Mouse (Mus musculus) CH12.LX (cell line): ENCODE measurements around the gene Krt19. TPM values are rescaled to one million over a fixed set of nuclear protein-coding genes. Genes with fewer than 3 reads are reported as not detected.

Source experiments
- DNase-seq: peaks from one replicate; pipeline ENCODE4 v3.0.0-alpha.2; 2013; ENCODE audit errors: extremely low read depth
- H3K27ac ChIP-seq: 2 replicates; pipeline ENCODE4 v1.5.1; 2012; ENCODE audit warnings: low read depth, mild to moderate bottlenecking, control low read depth, moderate library complexity; ENCODE audit not compliant: insufficient read depth
- H3K27me3 ChIP-seq: replicated peaks from 2 replicates; pipeline ENCODE3; 2012; ENCODE audit warnings: inconsistent platforms
- H3K36me3 ChIP-seq, 2 experiments: replicated peaks in 1 of 2; 2 replicates each; pipeline versions ENCODE3 to v1.6.1; 2012; ENCODE audit warnings: inconsistent platforms in 1 of 2, low read length in 1 of 2, mild to moderate bottlenecking in 1 of 2, mixed read lengths in 1 of 2, moderate library complexity in 1 of 2; ENCODE audit not compliant: control insufficient read depth in 1 of 2, insufficient read depth in 1 of 2
- H3K4me1 ChIP-seq, 2 experiments: 2 replicates each; pipeline ENCODE4 v1.6.1; 2012; ENCODE audit warnings: inconsistent platforms in 1 of 2, moderate library complexity in 1 of 2; ENCODE audit not compliant: insufficient read depth in 2 of 2, control insufficient read depth in 1 of 2
- H3K4me2 ChIP-seq: 2 replicates; pipeline ENCODE4 v1.6.1; 2012; ENCODE audit warnings: low read depth, mild to moderate bottlenecking, control low read depth; ENCODE audit not compliant: poor library complexity, insufficient read depth, severe bottlenecking
- H3K4me3 ChIP-seq, 3 experiments: fragments of 150-350 bp in 1 of 3; sonication (generic) in 1 of 3; replicated peaks in 1 of 3; 2 replicates each; pipeline versions ENCODE3 to v1.5.1; 2011 to 2012; ENCODE audit warnings: low read depth in 2 of 3, low read length in 2 of 3, mild to moderate bottlenecking in 2 of 3, moderate library complexity in 2 of 3, control low read depth in 1 of 3, improper control_type of control experiment in 1 of 3, inconsistent platforms in 1 of 3, mixed read lengths in 1 of 3; ENCODE audit not compliant: poor library complexity in 1 of 3
- H3K79me2 ChIP-seq: replicated peaks from 2 replicates; pipeline ENCODE4 v1.6.1; 2012; ENCODE audit warnings: mild to moderate bottlenecking, moderate library complexity; ENCODE audit not compliant: control insufficient read depth, poor library complexity, insufficient read depth, severe bottlenecking; ENCODE audit errors: extremely low read depth
- H3K9ac ChIP-seq: 2 replicates; pipeline ENCODE4 v1.6.1; 2012; ENCODE audit warnings: low read depth, mild to moderate bottlenecking, control low read depth, moderate library complexity; ENCODE audit not compliant: insufficient read depth
- H3K9me3 ChIP-seq: replicated peaks from 2 replicates; pipeline ENCODE3; 2012; ENCODE audit warnings: low read length, inconsistent platforms, mixed read lengths
- E2F4 ChIP-seq: IDR thresholded peaks from 2 replicates; pipeline ENCODE4 v1.6.1; 2011; ENCODE audit warnings: low read depth, low read length, improper control_type of control experiment; ENCODE audit not compliant: insufficient replicate concordance
- ETS1 ChIP-seq: conservative IDR thresholded peaks from 2 replicates; pipeline ENCODE4 v1.6.1; 2012; ENCODE audit warnings: low read depth, mild to moderate bottlenecking, inconsistent platforms, low read length, improper control_type of control experiment, moderate library complexity
- HCFC1 ChIP-seq: IDR thresholded peaks from 2 replicates; pipeline ENCODE4 v1.6.1; 2012; ENCODE audit warnings: low read depth, mild to moderate bottlenecking, inconsistent platforms, low read length, improper control_type of control experiment
- JUN ChIP-seq: IDR thresholded peaks from 2 replicates; pipeline ENCODE4 v1.6.1; 2011; ENCODE audit warnings: low read depth, mild to moderate bottlenecking, low read length, improper control_type of control experiment, moderate library complexity; ENCODE audit not compliant: insufficient read depth
- MAX ChIP-seq: IDR thresholded peaks from 2 replicates; pipeline ENCODE4 v1.6.1; 2011; ENCODE audit warnings: low read length, improper control_type of control experiment
- MEF2A ChIP-seq: IDR thresholded peaks from 2 replicates; pipeline ENCODE4 v1.6.1; 2014; ENCODE audit warnings: low read depth, mild to moderate bottlenecking, inconsistent platforms, low read length, improper control_type of control experiment, borderline replicate concordance
- MXI1 ChIP-seq: IDR thresholded peaks from 2 replicates; pipeline ENCODE4 v1.6.1; 2011; ENCODE audit warnings: mild to moderate bottlenecking, low read depth, low read length, improper control_type of control experiment
- NRF1 ChIP-seq: IDR thresholded peaks from 2 replicates; pipeline ENCODE4 v1.6.1; 2014; ENCODE audit warnings: low read depth, mild to moderate bottlenecking, inconsistent platforms, low read length, improper control_type of control experiment, moderate library complexity
- PAX5 ChIP-seq: IDR thresholded peaks from 2 replicates; pipeline ENCODE4 v1.6.1; 2012; ENCODE audit warnings: low read length, inconsistent platforms, mixed read lengths
- POLR2A ChIP-seq: IDR thresholded peaks from 2 replicates; pipeline ENCODE4 v1.6.1; 2011; ENCODE audit warnings: low read depth, mild to moderate bottlenecking, improper control_type of control experiment, low read length
- POLR2AphosphoS2 ChIP-seq: IDR thresholded peaks from 2 replicates; pipeline ENCODE4 v1.6.1; 2011; ENCODE audit warnings: low read depth, low read length, improper control_type of control experiment
- RCOR1 ChIP-seq: conservative IDR thresholded peaks from 2 replicates; pipeline ENCODE4 v1.6.1; 2012; ENCODE audit warnings: low read depth, mild to moderate bottlenecking, inconsistent platforms, low read length, improper control_type of control experiment
- SMC3 ChIP-seq: IDR thresholded peaks from 2 replicates; pipeline ENCODE4 v1.6.1; 2011; ENCODE audit warnings: low read depth, low read length, improper control_type of control experiment
- UBTF ChIP-seq: IDR thresholded peaks from 2 replicates; pipeline ENCODE4 v1.6.1; 2012; ENCODE audit warnings: low read depth, mild to moderate bottlenecking, inconsistent platforms, low read length, improper control_type of control experiment, moderate library complexity
- USF1 ChIP-seq: IDR thresholded peaks from 2 replicates; pipeline ENCODE4 v1.6.1; 2014; ENCODE audit warnings: low read depth, mild to moderate bottlenecking, inconsistent platforms, low read length, improper control_type of control experiment
- USF2 ChIP-seq: conservative IDR thresholded peaks from 2 replicates; pipeline ENCODE4 v1.6.1; 2011; ENCODE audit warnings: low read depth, low read length, improper control_type of control experiment
- ZKSCAN1 ChIP-seq: IDR thresholded peaks from 2 replicates; pipeline ENCODE4 v1.6.1; 2012; ENCODE audit warnings: low read depth, inconsistent platforms, low read length, improper control_type of control experiment, borderline replicate concordance
- ZNF384 ChIP-seq: IDR thresholded peaks from 2 replicates; pipeline ENCODE4 v1.6.1; 2012; ENCODE audit warnings: low read depth, low read length, improper control_type of control experiment, inconsistent platforms
- dilution Hi-C: fragments of 300-500 bp; cut with MboI; formaldehyde crosslinking; loops from 2 replicates; pipeline ENCODE4 v1.14.3; 2020; ENCODE audit warnings: low sequenced_read_pairs; ENCODE audit not compliant: extremely low pct_unique_long_range_greater_than_20kb, extremely low pct_ligation_motif_present
- in situ Hi-C: fragments of 300-500 bp; cut with MboI; formaldehyde crosslinking; loops from 3 replicates; pipeline ENCODE4 v1.14.3; 2019; ENCODE audit warnings: low sequenced_read_pairs, low pct_ligation_motif_present, low pct_unique_long_range_greater_than_20kb, mixed read lengths
- polyA plus RNA-seq: library from polyadenylated mRNA; unstranded; fragments of >175 nt; gene quantifications from 2 replicates; pipeline ENCODE4 v1.2.1, GENCODE M21; 2012; ENCODE audit warnings: low read depth; ENCODE audit not compliant: insufficient read length
- total RNA-seq, 2 experiments: library from RNA; depleted of rRNA; stranded (reverse); fragments of 300-350 nt in 1 of 2; fragments of >200 nt in 1 of 2; gene quantifications; 2 replicates each; pipeline ENCODE4 v1.2.3; 2012 to 2014

Gene Krt19
- total and polyA plus RNA-seq, 3 experiments, result 0.17 TPM; not detected in 2

DNA sequence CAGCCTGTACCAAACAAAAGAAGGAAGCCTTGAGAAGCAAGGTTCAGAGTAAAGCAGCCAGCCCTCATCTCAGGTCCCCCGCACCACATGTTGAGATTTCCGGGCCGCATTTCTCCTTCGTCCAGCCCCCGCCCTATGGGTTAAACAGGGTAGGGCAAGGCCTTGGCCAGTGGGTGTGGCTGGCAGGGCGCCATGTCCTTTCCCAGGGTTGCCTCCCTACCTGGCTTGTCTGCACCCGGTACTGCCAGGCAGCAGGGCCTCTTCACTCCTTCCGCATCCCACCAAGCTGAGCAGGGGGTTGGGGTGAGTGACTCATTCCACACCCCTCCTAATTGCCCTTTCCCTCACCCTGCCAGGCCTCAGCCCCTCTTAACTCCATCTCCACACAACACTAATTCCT, 19.6 kb upstream of the Krt19 start:
- H3K36me3 ChIP-seq, result no peaks in the 10 kb centered on the region
- H3K27me3 ChIP-seq, result peaks cover 83% of the 10 kb centered on the region
- no peaks in the 10 kb centered on the region for H3K79me2 ChIP-seq
- H3K27ac ChIP-seq, result no peak overlapping the region
- DNase-seq, result no peak
- no peaks in the 10 kb centered on the region for H3K4me1 ChIP-seq
- no peaks in the 10 kb centered on the region for H3K9me3 ChIP-seq
- TF ChIP-seq USF2, result no peak
- dilution Hi-C loops, result no loop called here
- no peak overlapping the region for H3K9ac ChIP-seq
- in situ Hi-C loops, result no loop called here
- no peak overlapping the region for H3K4me3 ChIP-seq
- H3K4me2 ChIP-seq, result no peak overlapping the region

DNA sequence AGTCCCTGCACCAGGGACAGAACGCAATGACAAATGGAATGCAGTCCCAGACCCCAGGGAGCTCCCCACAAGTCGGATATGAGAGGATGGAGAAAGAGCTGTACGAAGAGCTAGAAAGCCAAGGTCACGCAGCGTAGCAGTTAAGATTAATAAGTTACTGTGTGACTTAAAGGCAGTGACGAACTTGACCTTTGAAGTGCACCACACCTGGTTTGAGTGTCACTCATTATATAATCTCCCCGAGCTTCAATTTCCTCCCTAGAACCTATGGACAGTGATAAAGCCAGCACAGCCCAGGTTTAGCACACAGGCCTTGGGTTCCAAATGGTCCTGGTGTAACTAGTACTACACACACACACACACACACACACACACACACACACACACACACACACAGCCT, 15.9 kb upstream of the Krt19 start:
- peaks cover 73% of the 10 kb centered on the region for H3K27me3 ChIP-seq
- no peaks in the 10 kb centered on the region for H3K9me3 ChIP-seq
- no peak overlapping the region for H3K27ac ChIP-seq
- no peak overlapping the region for H3K4me3 ChIP-seq
- H3K36me3 ChIP-seq, result no peaks in the 10 kb centered on the region
- H3K79me2 ChIP-seq, result no peaks in the 10 kb centered on the region
- H3K4me2 ChIP-seq, result no peak overlapping the region
- H3K4me1 ChIP-seq, result no peaks in the 10 kb centered on the region
- DNase-seq, result no peak
- TF ChIP-seq HCFC1, result no peak
- no peak for TF ChIP-seq ETS1
- no peak for TF ChIP-seq SMC3
- TF ChIP-seq USF2, result no peak
- no peak for TF ChIP-seq ZNF384
- no peak for TF ChIP-seq MEF2A
- TF ChIP-seq ZKSCAN1, result no peak
- no peak for TF ChIP-seq E2F4
- no peak for TF ChIP-seq NRF1
- no peak for TF ChIP-seq POLR2A
- no peak for TF ChIP-seq JUN
- TF ChIP-seq PAX5, result no peak
- TF ChIP-seq UBTF, result no peak
- TF ChIP-seq USF1, result no peak
- TF ChIP-seq MAX, result no peak
- no peak for TF ChIP-seq RCOR1
- no peak for TF ChIP-seq MXI1
- no peak for TF ChIP-seq POLR2AphosphoS2
- dilution Hi-C loops (no loop called here), in situ Hi-C loops (no loop called here)
- H3K9ac ChIP-seq, result no peak overlapping the region
